Mouse (Mus musculus) layer of hippocampus, postnatal 36 days (tissue): ENCODE results near the gene Lrrc19. TPM values are rescaled to one million over a fixed set of nuclear protein-coding genes. Genes with fewer than 3 reads are reported as not detected.

Experiments used
- DNase-seq, 2 experiments: peaks; one replicate each; pipeline ENCODE4 v3.0.0; 2022
- microRNA-seq, 2 experiments: library from miRNA; unstranded; fragments of <30 nt; microRNA quantifications; one replicate each; pipeline ENCODE4 v1.2.0; 2021
- total RNA-seq, 2 experiments: library from RNA; stranded (reverse); gene quantifications; 2 replicates each; pipeline ENCODE4 v1.2.3; 2021

Gene Lrrc19
- total RNA-seq, 2 experiments from 2014 or later, result not detected

- DNase-seq, result no peak
Measured at GRCm38 (mm10) chr4:94591765-94592381, 58.1 kb downstream of the Lrrc19 start.

Small RNA genes within 50 kb of the gene (microRNA-seq; reads per million reads assigned to microRNA genes)
- gene Mir872, result 1,691 to 1,776 reads per million in 2 experiments

Other genes with a start within 250 kb of the Lrrc19 start
- gene Gm10306, start 93.6 kb downstream of the Lrrc19 start, total RNA-seq, result not detected
- gene Caap1, start 93.3 kb downstream of the Lrrc19 start, total RNA-seq, result 10 to 100 TPM; 11.1 to 12.6 TPM
- gene Plaa, start 46.9 kb downstream of the Lrrc19 start, total RNA-seq, result 10 to 100 TPM; 46.1 to 46.8 TPM
- gene Ift74, start 35.7 kb downstream of the Lrrc19 start, total RNA-seq, result 10 to 100 TPM; 26.8 to 30.0 TPM
- gene Tek, start 89.1 kb upstream of the Lrrc19 start, total RNA-seq, result 1 to 10 TPM; 6.8 to 7.9 TPM